Mouse (Mus musculus) CH12.LX (cell line): ENCODE data around the gene Runx2.

Experiments
- CTCF ChIP-seq, 2 experiments: IDR thresholded peaks in 1 of 2; conservative IDR thresholded peaks in 1 of 2; 2 replicates each; pipeline ENCODE4 v1.5.1; 2011 to 2012; ENCODE audit warnings: low read depth in 2 of 2, low read length in 2 of 2, improper control_type of control experiment in 1 of 2, inconsistent platforms in 1 of 2, mild to moderate bottlenecking in 1 of 2, moderate library complexity in 1 of 2
- EP300 ChIP-seq: IDR thresholded peaks from 2 replicates; pipeline ENCODE4 v1.6.1; 2011; ENCODE audit warnings: low read length, improper control_type of control experiment
- MAFK ChIP-seq: IDR thresholded peaks from 2 replicates; pipeline ENCODE4 v1.6.1; 2011; ENCODE audit warnings: low read length, improper control_type of control experiment; ENCODE audit not compliant: insufficient replicate concordance
- MEF2A ChIP-seq: IDR thresholded peaks from 2 replicates; pipeline ENCODE4 v1.6.1; 2014; ENCODE audit warnings: low read depth, mild to moderate bottlenecking, inconsistent platforms, low read length, improper control_type of control experiment, borderline replicate concordance
- ZC3H11A ChIP-seq: IDR thresholded peaks from 2 replicates; pipeline ENCODE4 v1.6.1; 2012; ENCODE audit warnings: low read depth, mild to moderate bottlenecking, inconsistent platforms, low read length, improper control_type of control experiment

DNA sequence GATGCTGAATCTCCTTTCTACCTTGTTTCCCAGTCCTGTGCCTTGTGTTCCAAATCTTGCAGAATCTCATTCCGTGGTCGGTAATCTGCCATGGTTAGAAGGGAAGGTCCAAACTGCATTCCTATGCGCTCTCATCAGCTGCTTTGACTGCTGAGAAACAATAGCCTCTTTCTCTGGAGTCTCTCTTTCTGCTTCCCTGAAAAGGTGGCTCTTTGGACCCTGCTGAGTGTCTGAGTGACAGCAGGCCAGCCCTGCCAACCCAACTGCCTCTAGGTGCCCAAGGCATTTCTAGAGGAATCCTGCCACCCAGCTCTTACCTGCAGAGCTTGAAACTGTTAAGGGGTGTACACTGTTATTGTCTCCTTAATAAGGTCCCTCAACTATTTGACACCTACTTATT lies 226.6 kb downstream of the Runx2 start:
- TF ChIP-seq ZC3H11A (no peak), CTCF (conservative IDR thresholded peaks at IDR 0.05 in 1 of 2, IDR thresholded peaks at IDR 0.05 in 1 of 2; ENCODE audit: low read depth in 2 of 2, low read length in 2 of 2) (no peak), MEF2A (no peak), EP300 (no peak), MAFK (no peak)
